Mouse (Mus musculus) cerebellum, adult 9-10 months (tissue): ENCODE results near the gene Bmp2k.

Experiments
- DNase-seq: peaks from one replicate; pipeline ENCODE4 v3.0.0; 2022

Bmp2k gene

DNA sequence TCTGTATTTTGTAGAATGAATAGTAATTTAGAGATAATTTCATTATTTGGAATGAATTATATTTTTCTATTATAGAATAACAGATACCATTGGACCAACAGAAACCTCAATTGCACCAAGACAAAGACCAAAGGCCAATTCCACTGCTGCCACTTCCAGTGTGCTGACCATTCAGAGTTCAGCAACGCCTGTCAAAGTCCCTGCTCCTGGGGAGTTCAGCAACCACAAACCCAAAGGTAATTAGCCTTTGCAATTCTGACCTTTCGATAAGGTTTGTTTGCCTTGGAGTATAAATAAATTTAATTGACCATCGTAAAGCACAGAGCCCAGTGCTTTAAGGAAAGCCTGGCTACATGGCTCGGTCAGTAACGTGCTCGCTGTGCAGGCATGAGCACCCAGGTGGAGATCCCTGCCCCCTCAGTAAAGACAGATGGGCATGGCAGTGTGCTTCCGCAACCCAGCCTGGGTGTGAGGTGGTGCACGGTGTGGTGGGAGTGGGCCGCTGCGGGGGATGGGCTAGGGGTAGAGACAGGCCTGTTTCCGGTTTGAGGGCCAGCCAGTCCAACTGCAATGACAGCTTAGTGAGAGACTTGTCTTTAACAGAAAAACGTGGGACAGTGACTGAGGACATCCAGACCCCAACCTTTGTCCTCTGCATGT lies 59.4 kb downstream of the Bmp2k start:
- DNase-seq: no peak

DNA sequence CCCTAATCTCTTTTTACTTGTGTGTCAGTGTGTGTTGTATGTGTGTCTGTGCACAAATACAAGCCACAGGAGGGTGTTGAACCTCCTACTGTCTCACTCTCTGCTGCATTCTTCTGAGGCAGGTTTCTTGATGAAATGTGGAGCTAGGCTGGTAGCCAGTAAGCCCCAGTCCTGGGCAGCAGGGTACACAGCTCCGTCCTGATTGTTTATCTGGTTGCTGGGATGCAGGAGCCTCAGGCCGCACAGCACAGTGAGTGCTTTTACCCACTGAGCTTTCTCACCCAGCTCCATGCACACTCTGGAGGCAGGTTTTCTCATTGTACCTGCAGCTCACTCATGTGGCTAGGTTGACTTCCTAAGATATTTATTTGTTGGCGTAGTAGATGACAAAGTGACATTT lies 63.4 kb downstream of the Bmp2k start:
- DNase-seq: no peak

DNA sequence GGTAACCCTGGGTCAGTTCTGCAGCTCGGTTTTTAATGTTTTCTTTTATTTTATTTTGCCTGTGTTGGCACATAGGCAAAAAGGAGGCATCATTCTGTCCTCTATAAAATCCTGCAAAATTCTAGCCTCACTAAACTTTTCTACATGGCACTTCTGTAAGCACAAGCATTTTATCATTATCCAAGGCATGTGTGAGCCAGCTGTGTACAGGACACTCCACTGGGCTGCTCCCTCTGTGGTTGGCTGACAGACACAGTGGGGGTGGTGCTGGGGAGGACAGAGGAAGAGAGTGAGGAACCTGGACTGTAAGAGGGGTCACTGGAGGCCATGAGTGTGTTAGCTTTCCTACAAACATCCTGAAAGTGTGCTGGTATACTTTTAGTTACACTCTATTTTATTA lies 64.6 kb downstream of the Bmp2k start:
- no peak for DNase-seq

DNA sequence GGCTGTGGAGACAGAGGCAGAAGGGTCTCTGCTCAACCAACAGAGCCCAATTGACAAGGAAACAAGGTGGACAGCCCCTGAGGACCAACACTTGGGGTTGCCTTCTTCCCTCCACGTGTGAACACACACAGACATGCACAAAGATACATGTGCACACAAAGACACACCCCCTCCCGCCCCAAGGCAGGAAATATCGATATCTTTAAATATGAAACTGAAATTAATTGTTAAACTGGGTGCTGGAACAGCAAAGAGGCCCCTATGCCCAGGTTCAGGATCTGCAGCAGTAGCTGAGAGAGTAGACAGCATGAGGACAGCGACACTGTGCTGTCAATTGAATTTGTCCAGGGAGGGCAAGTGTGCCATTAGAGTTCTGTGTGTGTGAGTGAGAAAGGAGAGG lies 68.3 kb downstream of the Bmp2k start:
- no peak for DNase-seq

DNA sequence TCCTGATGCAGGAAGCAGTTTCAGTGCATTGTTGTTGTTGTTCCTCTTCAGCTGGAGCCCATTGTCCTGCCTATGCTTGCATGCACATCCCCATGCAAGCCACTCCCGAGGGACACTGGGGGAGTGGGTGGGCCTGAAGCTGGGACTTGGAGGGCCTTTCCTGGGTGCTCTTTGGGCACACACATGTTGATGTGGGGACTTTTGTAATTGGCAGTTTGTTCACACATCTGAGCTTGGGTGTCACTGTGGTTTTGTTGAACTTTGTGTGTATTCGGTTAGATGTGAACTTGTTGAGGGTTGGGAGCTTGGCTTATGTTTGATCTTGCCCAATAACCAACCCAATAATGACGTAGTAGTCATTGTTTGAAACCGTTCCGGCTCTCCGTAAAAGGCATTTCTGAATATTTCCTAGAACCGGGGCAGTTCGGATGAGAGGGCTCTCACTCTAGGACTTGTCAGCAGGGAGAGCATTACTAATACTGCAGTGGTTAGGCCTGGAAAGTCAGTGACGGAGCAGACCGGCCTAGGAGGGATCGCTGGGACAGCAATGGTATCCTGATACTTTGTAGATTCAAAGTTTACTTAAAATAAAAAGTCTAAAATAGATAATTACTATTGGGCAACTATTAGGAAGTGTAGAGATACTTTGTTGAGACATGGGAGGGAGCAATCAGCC lies 78.1 kb downstream of the Bmp2k start:
- no peak for DNase-seq

DNA sequence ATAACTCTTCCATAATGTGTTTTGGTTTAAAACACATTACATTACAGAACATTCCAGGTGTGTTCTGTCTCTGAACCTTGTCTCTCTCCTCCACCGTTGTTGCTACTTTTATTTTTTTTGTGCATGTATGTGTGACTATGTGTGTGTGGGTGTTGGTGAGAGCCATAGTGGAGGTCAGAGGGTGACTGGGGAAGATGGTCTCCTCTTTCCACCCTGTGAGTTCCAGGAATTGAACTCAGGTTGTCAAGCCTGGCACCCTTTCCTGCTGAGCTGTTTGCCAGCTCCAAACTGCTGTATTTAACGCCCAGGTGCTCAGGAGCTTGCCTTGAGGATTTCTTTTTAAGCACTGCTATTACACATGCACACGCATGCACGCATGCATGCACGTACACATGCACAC lies 78.7 kb downstream of the Bmp2k start:
- DNase-seq: no peak

DNA sequence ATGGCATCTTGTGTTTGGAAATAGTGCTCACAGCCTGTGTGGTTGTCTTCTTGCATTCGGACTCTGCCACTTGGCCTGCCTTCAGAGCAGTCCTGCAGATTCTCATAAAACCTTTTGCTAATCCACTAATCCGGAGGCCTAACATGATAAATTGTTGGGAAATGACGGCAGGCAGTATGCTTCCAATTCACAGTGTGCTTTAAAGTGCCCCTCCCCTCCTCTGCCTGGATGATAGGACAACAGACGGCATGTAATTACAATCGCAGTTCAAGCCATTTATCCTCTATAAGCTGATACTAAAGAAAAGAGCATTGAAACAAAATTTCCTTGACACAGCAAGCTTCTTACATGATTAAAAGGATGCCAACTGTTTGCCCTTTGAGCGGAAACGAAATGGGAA lies 80.2 kb downstream of the Bmp2k start:
- no peak for DNase-seq

DNA sequence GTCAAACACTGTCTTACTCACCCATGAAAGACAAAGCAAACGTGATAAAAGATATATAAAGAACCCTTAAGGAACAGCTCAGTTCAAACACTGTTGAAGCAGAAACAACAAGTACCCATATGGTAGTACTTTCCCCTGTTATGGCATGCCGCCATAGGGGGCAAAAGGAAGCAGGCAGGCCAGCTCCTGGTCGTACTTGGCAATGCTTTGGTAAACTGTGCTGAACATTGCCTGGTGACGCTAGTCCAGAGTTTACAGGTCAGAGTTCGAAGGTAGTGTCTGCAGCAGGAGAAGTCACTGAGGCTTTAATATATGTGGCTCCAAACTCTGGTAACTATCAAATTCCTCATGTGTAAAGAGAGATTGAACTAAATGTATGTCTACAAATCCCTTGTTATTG lies 81.2 kb downstream of the Bmp2k start:
- no peak for DNase-seq

DNA sequence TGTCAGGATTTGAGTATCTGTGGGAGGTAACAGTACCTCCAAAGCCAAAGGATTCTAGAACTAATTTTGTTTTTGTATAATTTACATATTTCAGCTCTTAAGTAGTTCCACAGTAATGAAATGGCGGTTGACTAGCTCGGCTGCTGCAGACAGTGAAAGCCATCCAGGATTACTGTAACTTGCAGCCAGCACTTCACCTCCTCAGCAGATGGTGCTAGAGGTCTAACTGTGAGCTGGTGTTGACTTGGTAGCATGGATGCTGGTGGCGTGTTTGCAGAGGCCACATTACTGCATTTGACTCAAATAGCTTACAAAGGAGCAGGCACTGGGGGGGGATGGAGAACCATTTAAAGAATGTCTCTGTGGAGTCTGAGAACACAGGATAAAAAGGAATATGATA lies 84.0 kb downstream of the Bmp2k start:
- peak; percentile 58 for DNase-seq

DNA sequence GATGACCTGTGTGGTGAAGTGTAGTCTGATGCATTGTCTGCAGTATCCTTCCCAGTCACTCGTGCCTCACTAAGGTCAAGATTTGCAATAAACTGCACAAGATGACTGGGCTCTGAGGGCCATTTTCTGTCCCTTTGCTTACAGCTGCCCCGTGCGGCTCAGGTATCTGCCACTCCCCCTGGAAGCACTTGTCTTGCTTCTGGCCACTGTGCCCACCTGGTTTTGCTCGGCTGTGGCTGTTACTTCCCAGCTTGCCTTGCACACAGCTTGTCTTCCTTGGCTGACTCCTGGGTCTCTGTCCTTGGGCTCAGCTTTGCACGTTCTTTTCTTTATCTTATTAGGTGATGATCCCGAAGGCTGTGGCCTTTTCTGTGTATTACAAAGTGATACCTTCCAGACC lies 86.2 kb downstream of the Bmp2k start:
- DNase-seq: no peak

DNA sequence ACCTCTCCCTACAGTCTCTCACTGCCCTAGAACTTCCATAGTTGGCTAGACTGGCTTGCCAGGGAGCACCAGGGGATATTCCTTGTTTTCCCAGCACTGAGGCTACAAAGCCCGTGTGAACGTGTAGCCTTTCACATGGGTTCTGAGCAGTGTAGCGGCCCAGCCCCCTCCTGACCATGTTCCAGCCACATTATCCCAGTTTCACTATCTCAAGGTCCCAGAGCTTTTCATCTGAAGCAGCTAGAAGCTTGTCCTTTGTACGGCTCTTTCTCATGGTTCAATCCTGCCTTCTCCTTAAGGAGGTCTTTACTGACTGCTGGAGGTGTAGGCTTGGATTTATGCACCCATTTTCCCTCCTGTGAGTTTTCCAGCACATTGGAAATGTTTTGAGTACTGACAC lies 87.1 kb downstream of the Bmp2k start:
- no peak for DNase-seq

DNA sequence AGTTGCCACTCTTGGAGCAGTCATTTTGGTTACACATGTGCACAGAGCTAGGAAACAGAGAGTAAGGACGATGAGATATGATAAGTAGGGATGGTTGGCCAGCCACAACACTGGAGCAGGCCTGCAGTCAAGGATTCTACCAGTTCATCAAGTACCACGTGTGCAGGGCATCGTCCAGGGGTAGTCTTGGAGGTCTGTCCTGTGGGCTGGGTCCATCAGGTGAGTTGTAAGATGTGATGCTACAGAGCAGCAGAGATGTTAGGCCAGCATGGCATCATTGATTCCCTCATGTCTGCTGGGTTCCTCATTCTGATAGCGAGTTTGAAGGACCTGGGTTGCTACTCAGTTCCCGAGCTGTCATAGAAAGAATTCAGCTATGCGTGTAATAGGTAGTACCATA lies 87.6 kb downstream of the Bmp2k start:
- no peak for DNase-seq

DNA sequence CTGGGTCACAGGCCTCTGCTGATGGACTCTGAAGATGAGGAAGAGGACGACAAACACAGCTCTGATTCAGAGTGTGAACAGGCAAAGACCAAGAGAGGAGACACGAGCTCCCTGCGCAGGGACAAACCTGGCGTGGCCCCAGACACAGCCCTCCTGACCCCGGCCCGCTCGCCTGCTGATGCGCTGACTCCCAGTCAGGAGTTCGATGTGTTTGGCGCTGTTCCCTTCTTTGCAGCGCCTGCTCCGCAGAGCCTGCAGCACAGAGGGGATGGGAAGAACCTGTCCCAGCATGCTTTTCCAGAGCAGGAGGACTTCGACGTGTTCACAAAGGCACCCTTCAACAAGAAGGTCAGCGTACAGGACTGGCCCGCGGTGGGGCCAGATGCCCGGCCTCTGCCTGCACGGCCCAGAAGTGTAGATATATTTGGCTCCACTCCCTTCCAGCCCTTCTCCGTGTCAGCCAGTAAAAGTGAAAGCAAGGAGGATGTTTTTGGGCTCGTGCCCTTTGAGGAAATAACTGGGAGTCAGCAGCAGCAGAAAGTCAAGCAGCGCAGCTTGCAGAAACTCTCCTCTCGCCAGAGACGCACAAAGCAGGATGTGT lies 89.6 kb downstream of the Bmp2k start:
- no peak for DNase-seq

DNA sequence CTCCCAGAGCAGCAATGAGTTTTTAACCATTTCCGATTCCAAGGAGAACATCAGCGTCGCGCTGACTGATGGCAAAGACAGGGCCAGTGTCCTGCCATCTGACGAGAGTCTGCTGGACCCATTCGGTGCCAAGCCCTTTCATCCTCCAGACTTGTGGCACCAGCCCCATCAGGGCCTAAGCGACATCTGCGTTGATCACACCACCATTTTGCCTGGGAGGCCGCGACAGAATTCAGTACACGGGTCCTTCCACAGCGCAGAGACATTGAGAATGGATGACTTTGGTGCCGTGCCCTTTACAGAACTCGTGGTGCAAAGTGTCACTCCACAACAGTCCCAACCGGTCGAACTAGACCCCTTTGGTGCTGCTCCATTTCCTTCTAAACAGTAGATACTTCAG lies 90.3 kb downstream of the Bmp2k start:
- no peak for DNase-seq

DNA sequence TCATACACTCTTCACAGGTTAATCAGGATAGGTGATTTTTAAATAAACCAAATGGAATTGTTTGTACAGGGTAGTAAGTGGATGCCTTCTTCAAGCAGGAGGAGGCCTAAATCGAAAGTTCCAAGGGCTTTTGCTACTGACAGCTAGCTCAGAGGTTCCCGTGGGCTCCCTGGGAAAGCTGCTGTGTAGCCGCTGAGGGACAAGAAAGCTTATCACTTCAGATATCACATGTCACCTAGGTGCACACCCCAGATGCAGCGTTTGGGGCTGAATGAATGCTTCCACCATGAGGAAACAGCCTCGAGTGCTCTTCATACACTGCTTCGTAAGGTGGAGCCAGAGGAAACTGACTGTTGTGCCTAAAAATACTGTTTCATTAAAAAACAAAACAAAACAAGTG lies 90.7 kb downstream of the Bmp2k start:
- no peak for DNase-seq

DNA sequence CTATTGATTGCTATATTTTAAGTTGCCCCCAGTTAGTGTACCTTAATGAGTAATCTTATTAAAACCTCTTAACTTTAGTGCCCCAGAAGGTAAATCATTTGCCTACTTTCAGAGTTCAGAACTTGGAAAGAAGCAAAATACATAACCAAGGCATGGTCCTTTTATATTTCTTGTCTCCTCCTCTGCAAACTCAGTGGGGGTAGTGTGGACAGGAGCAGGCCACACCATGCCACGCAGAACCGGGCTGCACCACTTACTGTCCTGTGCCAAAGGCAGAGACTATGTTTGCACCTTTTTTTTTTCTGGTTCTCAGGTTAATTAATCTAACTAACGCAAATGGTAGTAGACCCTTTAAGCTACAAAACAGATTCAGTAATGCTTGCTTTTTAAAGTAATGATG lies 91.9 kb downstream of the Bmp2k start:
- no peak for DNase-seq

DNA sequence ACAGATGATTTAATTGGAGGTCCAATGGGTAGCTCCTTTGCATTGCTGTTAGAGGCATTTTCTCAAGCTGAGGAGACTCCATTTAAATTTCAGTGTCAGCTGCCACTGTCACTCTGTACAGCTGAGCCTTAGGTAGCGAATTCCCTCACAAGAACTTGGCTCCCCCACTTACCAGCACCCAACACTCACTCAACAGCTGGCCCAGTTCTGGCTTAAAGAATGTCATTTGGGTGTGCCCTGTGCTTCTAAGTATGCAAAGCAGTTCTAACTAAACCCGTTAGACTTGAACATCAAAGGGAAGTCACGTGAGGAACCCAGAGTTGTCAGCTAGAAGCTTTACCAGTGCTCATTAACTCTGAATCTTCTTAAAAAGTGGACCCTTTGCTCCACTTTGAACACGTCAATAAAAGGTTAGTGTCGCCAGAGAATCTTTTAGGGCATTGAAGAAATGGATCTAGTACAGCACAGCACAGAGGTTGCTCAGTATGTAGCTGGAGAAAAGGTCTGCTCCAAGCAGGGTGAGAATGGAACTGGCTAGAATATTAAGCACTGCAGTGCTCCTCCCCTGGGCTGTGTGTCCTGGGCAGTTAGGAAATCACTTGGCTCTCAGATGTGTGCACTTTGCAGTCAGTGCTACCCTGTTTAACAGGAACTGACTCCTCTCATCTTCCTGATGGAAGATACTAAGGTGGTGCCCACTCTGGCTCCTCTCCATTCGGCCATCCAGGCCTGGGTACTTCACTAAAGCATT lies 92.7 kb downstream of the Bmp2k start:
- no peak for DNase-seq

DNA sequence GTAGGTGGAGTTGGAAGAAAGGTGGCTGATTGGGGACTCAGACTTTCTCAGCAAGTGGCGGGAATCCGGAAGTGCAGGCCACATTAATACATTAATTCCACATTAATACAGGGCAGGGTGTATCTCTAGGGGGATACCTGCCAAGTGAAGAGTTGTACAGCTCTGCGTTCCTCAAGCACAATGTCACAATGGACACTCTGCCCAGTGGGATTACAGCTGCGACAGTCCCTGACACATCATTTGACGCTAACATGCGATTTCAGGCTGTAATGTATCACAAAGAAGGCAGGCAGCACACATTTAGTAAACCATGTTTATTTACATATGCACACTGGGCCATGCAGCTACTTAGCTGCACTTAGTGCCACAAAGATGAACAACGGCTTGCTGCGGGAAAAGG lies 95.5 kb downstream of the Bmp2k start:
- no peak for DNase-seq

DNA sequence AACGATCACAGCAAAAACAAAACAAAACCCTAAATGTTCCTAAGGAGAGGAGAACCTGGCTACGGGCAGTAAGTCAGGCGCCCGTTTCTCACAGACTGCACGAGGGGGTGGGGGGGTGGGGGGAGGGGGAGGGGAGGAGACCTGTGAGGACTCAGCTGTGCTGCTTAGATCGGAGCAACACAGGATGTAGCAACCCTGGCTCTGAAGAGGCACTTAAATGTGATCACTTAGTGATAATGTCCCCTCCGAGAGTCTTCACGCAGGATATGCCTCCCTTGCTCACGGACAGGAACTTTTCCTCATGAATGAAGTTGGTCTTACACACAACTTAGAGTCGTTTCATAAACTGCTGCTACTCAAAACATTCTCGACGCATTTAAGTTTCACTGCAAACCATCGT lies 97.8 kb downstream of the Bmp2k start:
- no peak for DNase-seq

DNA sequence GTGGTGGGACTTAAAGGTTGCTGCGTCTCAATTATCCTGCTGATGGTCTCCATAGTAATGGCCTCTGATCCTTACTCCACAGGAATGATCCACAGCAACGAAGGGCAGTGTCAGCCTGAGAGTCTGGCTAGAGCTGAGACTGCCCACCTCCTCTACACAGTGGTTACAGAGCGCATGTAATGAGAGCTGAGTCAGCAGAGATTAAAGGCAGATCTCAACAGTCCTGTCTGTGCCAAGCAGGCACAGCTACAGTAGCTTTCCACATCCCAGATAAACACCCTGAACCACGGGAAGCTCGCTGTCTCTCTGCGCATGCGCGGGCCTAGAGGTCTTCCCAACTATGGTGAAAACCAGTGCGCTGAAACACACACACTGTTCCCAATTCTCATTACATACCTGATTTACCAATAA lies 100.1 kb downstream of the Bmp2k start:
- DNase-seq: no peak

DNA sequence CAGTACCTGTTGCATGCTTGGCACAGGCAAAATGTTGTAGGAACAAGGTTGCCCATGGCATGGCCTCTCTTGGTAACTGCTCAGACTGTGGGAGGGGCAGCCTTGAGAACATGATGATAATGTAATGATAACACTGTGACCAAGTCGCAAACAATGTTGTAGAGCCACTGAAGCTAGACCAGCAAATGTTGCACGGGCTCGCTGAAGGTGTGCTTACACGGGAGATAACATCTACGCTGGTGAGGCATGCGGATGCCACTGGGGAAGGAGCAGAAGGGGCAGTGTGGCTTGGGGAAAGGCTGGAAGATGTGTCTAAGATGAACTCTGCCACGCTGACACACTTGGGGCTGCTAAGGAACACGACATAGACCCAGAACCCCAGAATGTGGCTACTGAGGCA lies 102.5 kb downstream of the Bmp2k start:
- no peak for DNase-seq

DNA sequence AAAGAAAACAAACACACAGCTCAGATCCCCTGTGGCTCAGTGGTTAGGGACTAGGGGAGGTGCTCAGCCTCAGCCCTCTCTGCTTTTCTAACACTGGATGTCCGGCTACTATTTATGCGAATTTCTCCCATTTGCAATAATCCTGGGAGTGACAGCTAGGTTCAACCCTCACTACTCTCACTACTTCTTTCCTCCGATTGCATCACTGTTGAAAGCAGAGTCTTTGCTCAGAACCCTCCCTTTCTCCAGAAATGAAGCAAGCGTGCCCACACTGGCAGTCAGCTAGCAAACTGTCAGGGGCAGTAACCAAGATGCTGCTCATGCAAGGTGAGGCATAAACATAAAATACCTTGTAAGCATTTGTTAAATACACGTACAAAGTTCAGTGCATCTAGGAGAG lies 110.8 kb downstream of the Bmp2k start:
- no peak for DNase-seq

DNA sequence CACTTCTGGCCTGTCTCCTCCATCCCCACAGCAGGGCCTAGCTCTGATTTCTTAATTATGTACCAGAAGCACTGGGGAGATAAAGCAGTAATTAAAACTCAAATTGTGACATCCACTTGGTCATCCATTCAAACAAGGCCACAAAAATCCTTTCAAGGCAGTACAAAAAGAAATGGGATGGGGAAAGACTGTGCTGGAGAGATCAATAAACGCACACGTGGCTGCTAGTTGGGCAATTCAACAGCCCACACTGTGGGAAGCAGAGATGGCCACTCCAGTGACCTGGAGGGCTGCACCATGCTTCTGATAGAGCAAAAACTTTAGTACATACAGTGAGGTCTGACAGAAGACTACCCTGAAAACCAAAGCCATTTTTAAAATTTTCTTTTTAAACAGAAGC lies 112.6 kb downstream of the Bmp2k start:
- no peak for DNase-seq

DNA sequence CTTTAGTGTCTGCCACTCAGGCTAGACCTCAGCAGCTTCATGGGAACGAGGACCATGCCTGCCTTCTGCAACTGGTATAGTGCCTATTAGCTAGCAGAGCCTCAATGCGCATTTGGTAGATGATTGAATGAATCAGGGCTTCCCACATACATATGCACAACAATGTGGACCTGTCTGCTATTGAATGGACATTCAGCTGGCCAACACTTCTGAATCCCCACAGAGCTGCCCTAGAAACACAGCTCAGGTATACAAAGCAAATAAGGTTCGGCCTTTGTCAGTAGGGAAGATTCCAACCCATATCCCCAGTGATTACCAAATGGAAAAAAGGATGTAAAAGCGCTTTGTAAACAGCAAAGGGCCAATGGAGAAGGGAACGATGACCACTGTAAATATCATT lies 113.2 kb downstream of the Bmp2k start:
- peak; percentile 65 for DNase-seq
